Mouse (Mus musculus) lung, adult 2 months (tissue): ENCODE measurements around the gene Riox2. TPM values are rescaled to one million over a fixed set of nuclear protein-coding genes. Genes with fewer than 3 reads are reported as not detected.

Experiments
- DNase-seq: peaks from one replicate; pipeline ENCODE4 v3.0.0; 2022
- H3K4me1 ChIP-seq: fragments of 200-500 bp; 2 replicates; pipeline ENCODE4 v1.6.1; 2011; ENCODE audit warnings: low read length; ENCODE audit not compliant: control insufficient read depth, insufficient read depth
- H3K4me3 ChIP-seq: fragments of 200-500 bp; replicated peaks from 2 replicates; pipeline ENCODE3; 2011; ENCODE audit warnings: low read depth, mild to moderate bottlenecking, control low read depth, low read length; ENCODE audit errors: extremely low read depth
- CTCF ChIP-seq: fragments of 200-500 bp; IDR thresholded peaks from 2 replicates; pipeline ENCODE4 v1.5.1; 2011; ENCODE audit warnings: mild to moderate bottlenecking, low read length, control low read depth; ENCODE audit not compliant: insufficient read depth
- POLR2A ChIP-seq: fragments of 200-500 bp; IDR thresholded peaks from 2 replicates; pipeline ENCODE4 v1.6.1; 2011; ENCODE audit warnings: low read depth, mild to moderate bottlenecking, control low read depth, low read length, borderline replicate concordance; ENCODE audit errors: extremely low read depth
- WGBS: fragments of 180-500 bp; shearing (Covaris S2); methylation state at CpG from one replicate; pipeline ENCODE4 v1.1.7; 2018; 5-methylcytosine and 5-hydroxymethylcytosine counted together
- polyA plus RNA-seq: library from polyadenylated mRNA; depleted of rRNA; stranded (reverse); fragments of >200 nt; gene quantifications from 2 replicates; pipeline ENCODE4 v1.2.3, GENCODE M21; 2012

Riox2 gene
- polyA plus RNA-seq, 1 experiment = 7.0 TPM

- 83% methylated on average over 1 of the region's 1 CpGs for WGBS
- TF ChIP-seq CTCF (no peak), POLR2A (no peak)
- H3K4me1 ChIP-seq = no peaks in the 10 kb centered on the region; the same call in 1 of the 2 replicates
- no peak for DNase-seq
- H3K4me3 ChIP-seq = no peak overlapping the region
Measured at GRCm38 (mm10) chr16:59469846-59470245, 1.7 kb upstream of the Riox2 start.

GRCm38 (mm10) chr16:59472546-59472945, 971 bp downstream of the Riox2 start:
- 37% methylated on average over 6 of the region's 6 CpGs for whole genome bisulfite sequencing
- TF ChIP-seq CTCF (no peak), POLR2A (no peak)
- H3K4me1 ChIP-seq = no peaks in the 10 kb centered on the region; the same call in 1 of the 2 replicates
- H3K4me3 ChIP-seq = no peak overlapping the region
- no peak for DNase-seq

GRCm38 (mm10) chr16:59474788-59475187, 3.2 kb downstream of the Riox2 start:
- no peak for TF ChIP-seq POLR2A
- peak; percentile 90 for TF ChIP-seq CTCF
- Histone ChIP-seq H3K4me1 (no peaks in the 10 kb centered on the region; the same call in 1 of the 2 replicates), H3K4me3 (no peak overlapping the region)
- WGBS = 18% methylated on average over 1 of the region's 1 CpGs
- DNase-seq = peak; percentile 62

GRCm38 (mm10) chr16:59477955-59478354, 6.4 kb downstream of the Riox2 start:
- no peak for TF ChIP-seq CTCF
- TF ChIP-seq POLR2A = no peak
- H3K4me1 ChIP-seq = no peaks in the 10 kb centered on the region
- no peak overlapping the region for H3K4me3 ChIP-seq
- WGBS = 79% methylated on average over 3 of the region's 3 CpGs
- no peak for DNase-seq

GRCm38 (mm10) chr16:59487239-59487638, 15.7 kb downstream of the Riox2 start:
- no peak overlapping the region for H3K4me3 ChIP-seq
- TF ChIP-seq CTCF (no peak), POLR2A (no peak)
- DNase-seq = no peak
- 80% methylated on average over 7 of the region's 7 CpGs for WGBS
- no peaks in the 10 kb centered on the region for H3K4me1 ChIP-seq

- DNase-seq = no peak
- Histone ChIP-seq H3K4me1 (no peaks in the 10 kb centered on the region), H3K4me3 (no peak overlapping the region)
- no peak for TF ChIP-seq CTCF
- TF ChIP-seq POLR2A = no peak
- WGBS = 80% methylated on average over 9 of the region's 9 CpGs
Measured at GRCm38 (mm10) chr16:59487975-59488548, 16.5 kb downstream of the Riox2 start.

- no peak for TF ChIP-seq CTCF
- no peak for TF ChIP-seq POLR2A
- WGBS = 82% methylated on average over 14 of the region's 14 CpGs
- Histone ChIP-seq H3K4me1 (no peaks in the 10 kb centered on the region), H3K4me3 (no peak overlapping the region)
- DNase-seq = no peak
Measured at GRCm38 (mm10) chr16:59493199-59493598, 21.6 kb downstream of the Riox2 start.

GRCm38 (mm10) chr16:59497947-59498346, 26.4 kb downstream of the Riox2 start:
- WGBS = 89% methylated on average over 1 of the region's 1 CpGs
- no peak for DNase-seq
- no peak for TF ChIP-seq POLR2A
- no peak for TF ChIP-seq CTCF
- no peak overlapping the region for H3K4me3 ChIP-seq
- no peaks in the 10 kb centered on the region for H3K4me1 ChIP-seq

GRCm38 (mm10) chr16:59499180-59499579, 27.6 kb downstream of the Riox2 start:
- DNase-seq = no peak
- no peaks in the 10 kb centered on the region for H3K4me1 ChIP-seq
- no peak overlapping the region for H3K4me3 ChIP-seq
- TF ChIP-seq CTCF (no peak), POLR2A (no peak)
- 99% methylated on average over 3 of the region's 3 CpGs for WGBS

GRCm38 (mm10) chr16:59509830-59510229, 38.3 kb downstream of the Riox2 start:
- H3K4me1 ChIP-seq = no peaks in the 10 kb centered on the region
- 91% methylated on average over 5 of the region's 5 CpGs for WGBS
- no peak overlapping the region for H3K4me3 ChIP-seq
- no peak for TF ChIP-seq CTCF
- no peak for TF ChIP-seq POLR2A
- DNase-seq = no peak

- H3K4me1 ChIP-seq = no peaks in the 10 kb centered on the region
- DNase-seq = no peak
- TF ChIP-seq POLR2A (no peak), CTCF (no peak)
- 90% methylated on average over 5 of the region's 5 CpGs for WGBS
- H3K4me3 ChIP-seq = no peak overlapping the region
Measured at GRCm38 (mm10) chr16:59515169-59515568, 43.6 kb downstream of the Riox2 start.
